Mouse (Mus musculus): ENCODE measurements at regions not wholly inside any gene's neighbourhood (a gene's known extent, or its start where the extent isn't known, plus 50 kb on each side); places are given as distances from the start of the nearest gene placed in this dataset.

DNA sequence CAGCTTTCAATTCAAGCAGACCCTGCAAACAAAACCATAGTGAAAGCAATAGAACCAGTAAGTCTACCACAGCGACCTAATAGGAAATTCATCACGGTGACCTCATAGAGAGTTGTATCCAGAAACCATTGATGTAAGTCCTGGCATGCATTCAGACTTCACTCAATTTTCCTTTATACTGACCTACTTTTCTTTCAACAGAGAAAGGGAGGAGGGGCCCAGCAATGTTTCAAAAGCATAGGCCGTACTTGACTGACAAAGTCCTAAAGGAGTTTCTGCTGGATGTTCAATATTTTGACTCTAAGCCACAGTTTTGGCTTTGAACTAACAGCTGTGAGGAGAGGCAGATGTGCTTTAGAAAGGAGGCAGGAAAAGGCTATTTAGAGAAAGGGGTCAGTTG, 88.4 kb downstream of the AI593442 start:
- H3K4me3 ChIP-seq = no peak overlapping the region
- 73% methylated on average over 3 of the region's 3 CpGs for WGBS
- H3K27ac ChIP-seq (replicated peaks) = no peak overlapping the region
- no peak for ATAC-seq (ENCODE audit: low read depth)
- no peaks in the 10 kb centered on the region for H3K36me3 ChIP-seq
- no peaks in the 10 kb centered on the region for H3K27me3 ChIP-seq
- H3K4me1 ChIP-seq (replicated peaks) = no peaks in the 10 kb centered on the region
- H3K9me3 ChIP-seq = no peaks in the 10 kb centered on the region
- no peak overlapping the region for H3K4me2 ChIP-seq
- H3K9ac ChIP-seq = no peak overlapping the region

DNA sequence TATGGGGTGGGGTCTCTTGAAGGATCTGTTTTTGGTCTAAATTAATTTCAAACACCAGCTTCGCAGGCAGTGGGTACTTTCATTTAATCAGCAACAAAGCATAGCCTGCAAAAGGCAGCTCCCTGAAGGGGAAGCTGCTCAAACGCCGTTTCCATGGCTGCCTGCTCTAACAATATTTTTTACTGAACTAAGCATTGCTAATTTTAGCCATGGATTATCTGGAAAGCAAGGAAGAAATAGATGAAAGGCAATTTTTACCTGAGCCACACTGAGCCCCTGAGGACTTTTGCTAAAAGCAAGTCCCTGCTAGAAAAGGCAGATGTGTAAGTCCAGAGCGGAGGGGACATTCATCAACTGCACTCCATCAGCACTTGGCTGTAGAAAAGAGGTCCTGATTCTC, 105.5 kb downstream of the AI593442 start:
- H3K9ac ChIP-seq = no peak overlapping the region
- H3K4me2 ChIP-seq = no peak overlapping the region
- no peak overlapping the region for H3K27ac ChIP-seq (replicated peaks)
- H3K27me3 ChIP-seq = no peaks in the 10 kb centered on the region
- no peak overlapping the region for H3K4me3 ChIP-seq
- no peak for ATAC-seq (ENCODE audit: low read depth)
- no peaks in the 10 kb centered on the region for H3K9me3 ChIP-seq
- no peaks in the 10 kb centered on the region for H3K36me3 ChIP-seq
- WGBS = 70% methylated on average over 4 of the region's 4 CpGs
- no peaks in the 10 kb centered on the region for H3K4me1 ChIP-seq (replicated peaks)

DNA sequence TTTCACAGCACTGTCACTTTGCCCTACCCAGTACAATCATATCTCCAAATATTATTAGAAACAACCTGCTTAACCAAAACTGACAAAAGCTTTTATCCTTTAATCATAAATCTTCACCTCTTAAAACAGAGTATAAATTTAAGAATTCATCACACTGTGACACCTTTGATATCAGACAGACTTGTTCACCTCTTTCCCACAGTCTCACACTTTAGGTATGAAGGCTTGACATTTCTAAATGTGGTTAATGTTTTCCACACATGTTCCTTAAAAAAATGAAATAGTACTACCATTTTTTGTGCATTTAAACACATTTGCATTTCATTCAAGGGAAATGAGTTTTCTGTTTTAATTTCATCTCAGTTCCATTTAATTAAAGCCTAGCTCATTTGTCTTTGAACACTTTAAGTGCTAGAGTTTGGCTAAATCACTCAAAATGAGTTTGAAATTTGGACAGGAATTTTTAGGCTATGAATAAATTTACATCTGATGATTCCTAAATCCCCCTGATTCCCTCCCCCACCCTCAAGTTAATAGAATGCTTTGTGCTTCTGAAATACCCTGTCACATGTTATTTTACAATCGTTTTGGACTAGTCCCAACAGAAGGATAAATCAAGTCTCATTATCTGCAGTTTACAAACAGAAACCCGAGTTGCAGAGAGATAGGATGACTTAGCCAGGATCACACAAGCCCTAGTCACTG, 127.9 kb downstream of the AI593442 start:
- no peak for ATAC-seq (ENCODE audit: low read depth)
- Histone ChIP-seq H3K9me3 (no peaks in the 10 kb centered on the region), H3K36me3 (no peaks in the 10 kb centered on the region), H3K9ac (no peak overlapping the region), H3K4me1 (replicated peaks) (no peaks in the 10 kb centered on the region), H3K4me2 (no peak overlapping the region), H3K27ac (replicated peaks) (no peak overlapping the region), H3K27me3 (no peaks in the 10 kb centered on the region), H3K4me3 (no peak overlapping the region)
- WGBS = 38% methylated on average over 2 of the region's 2 CpGs

- no peak for ATAC-seq (ENCODE audit: low read depth)
- Histone ChIP-seq H3K4me3 (no peak overlapping the region), H3K4me1 (replicated peaks) (no peaks in the 10 kb centered on the region), H3K9me3 (no peaks in the 10 kb centered on the region), H3K27ac (replicated peaks) (no peak overlapping the region), H3K36me3 (no peaks in the 10 kb centered on the region), H3K27me3 (no peaks in the 10 kb centered on the region), H3K4me2 (no peak overlapping the region), H3K9ac (no peak overlapping the region)
- WGBS = 81% methylated on average over 2 of the region's 2 CpGs
Observed at GRCm38 (mm10) chr9:52546071-52546470, 133.5 kb downstream of the AI593442 start.

DNA sequence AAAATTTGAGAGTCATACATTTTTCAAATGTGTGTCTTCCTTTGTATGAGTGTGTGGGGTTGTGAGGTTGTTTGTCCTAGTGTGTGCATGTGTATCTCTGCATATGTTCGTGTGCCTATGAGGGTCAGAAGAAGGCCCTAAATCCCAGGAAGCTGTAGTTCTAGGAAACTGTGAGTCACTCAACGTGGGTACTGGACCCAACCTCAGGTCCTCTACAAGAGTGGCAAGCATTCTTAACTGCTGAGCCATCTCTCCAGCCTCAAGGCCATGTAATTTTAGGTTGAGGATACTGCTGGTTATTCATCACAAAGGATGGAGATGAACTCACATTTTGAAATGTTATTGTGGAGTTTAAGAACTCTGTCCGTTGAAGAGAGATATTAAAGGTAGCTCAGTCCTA, 140.5 kb downstream of the AI593442 start:
- Histone ChIP-seq H3K36me3 (no peaks in the 10 kb centered on the region), H3K27me3 (no peaks in the 10 kb centered on the region), H3K4me1 (replicated peaks) (no peaks in the 10 kb centered on the region), H3K9me3 (no peaks in the 10 kb centered on the region), H3K9ac (no peak overlapping the region), H3K4me3 (no peak overlapping the region), H3K4me2 (no peak overlapping the region), H3K27ac (replicated peaks) (no peak overlapping the region)
- no peak for ATAC-seq (ENCODE audit: low read depth)
- WGBS = 81% methylated on average over 3 of the region's 3 CpGs

GRCm38 (mm10) chr9:52529444-52529915, 150.1 kb downstream of the AI593442 start:
- Histone ChIP-seq H3K4me1 (replicated peaks) (no peaks in the 10 kb centered on the region), H3K9me3 (no peaks in the 10 kb centered on the region), H3K4me2 (no peak overlapping the region), H3K27me3 (no peaks in the 10 kb centered on the region), H3K27ac (replicated peaks) (no peak overlapping the region), H3K36me3 (no peaks in the 10 kb centered on the region), H3K4me3 (no peak overlapping the region), H3K9ac (no peak overlapping the region)
- ATAC-seq (ENCODE audit: low read depth) = no peak
- WGBS = 81% methylated on average over 6 of the region's 6 CpGs

DNA sequence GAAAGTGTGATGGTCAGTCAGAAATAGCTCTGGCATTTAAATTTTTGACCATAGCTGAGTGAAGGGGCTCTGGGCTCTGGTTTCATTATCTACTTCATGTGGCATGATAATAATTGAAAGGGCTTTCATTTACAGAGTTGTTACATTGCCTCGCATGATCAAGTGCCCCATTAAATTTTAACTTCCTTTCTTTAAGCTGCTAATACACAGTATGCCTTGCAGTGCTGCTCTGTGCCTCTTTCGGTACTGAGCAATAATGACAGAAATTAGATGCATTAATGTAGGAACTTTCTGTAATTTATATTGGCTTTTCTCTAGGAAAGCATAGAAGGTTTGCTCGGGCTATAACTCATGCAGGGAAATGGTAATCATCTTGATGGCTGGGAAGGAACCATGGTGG, 179.1 kb downstream of the AI593442 start:
- Histone ChIP-seq H3K36me3 (no peaks in the 10 kb centered on the region), H3K4me1 (replicated peaks) (peaks cover 7% of the 10 kb centered on the region), H3K27ac (replicated peaks) (peak overlapping the region; percentile 23; the same call in 1 of the 2 replicates), H3K27me3 (no peaks in the 10 kb centered on the region), H3K9ac (no peak overlapping the region), H3K9me3 (no peaks in the 10 kb centered on the region), H3K4me2 (no peak overlapping the region), H3K4me3 (no peak overlapping the region)
- WGBS = 52% methylated on average over 3 of the region's 3 CpGs
- peak; percentile 61; the same call in 1 of the 2 replicates for ATAC-seq (ENCODE audit: low read depth)

DNA sequence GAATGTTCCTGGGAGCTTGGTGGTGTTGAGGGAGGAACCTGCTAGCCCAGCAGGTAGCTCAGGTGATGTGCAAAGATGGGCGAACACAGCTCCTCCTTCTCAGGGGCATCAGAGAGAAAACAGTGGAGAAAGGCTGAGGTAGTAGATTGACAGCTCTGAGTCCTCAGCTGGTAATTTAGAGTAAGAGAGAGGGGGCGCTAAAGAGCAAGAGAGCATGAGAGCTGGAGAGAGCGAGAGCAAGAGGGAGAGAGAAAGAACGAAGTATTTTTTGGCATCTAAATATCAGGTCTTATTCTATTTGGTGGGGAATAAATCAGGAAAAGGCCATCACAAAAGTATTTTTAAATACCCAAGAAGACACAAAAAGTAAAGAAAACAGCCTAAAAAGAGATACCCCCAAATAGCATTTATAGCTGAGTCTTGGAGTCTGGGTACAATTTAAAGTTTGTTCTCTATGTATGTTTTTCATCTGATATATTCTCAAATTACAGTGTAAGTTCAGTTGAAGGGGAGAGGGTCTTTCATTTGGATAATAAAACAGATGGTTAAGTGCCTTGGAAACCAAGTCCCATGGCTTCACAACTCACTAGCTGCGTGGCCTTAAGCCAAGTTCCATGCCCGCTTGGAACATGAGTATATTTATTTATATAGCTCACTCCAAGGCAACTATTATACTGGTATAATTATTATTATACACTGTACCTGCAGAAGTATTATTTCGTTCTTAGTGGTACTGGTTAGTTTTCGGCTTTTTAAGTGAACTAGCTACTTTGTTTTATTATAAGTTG, 183.9 kb downstream of the AI593442 start:
- 52% methylated on average over 8 of the region's 8 CpGs for WGBS

DNA sequence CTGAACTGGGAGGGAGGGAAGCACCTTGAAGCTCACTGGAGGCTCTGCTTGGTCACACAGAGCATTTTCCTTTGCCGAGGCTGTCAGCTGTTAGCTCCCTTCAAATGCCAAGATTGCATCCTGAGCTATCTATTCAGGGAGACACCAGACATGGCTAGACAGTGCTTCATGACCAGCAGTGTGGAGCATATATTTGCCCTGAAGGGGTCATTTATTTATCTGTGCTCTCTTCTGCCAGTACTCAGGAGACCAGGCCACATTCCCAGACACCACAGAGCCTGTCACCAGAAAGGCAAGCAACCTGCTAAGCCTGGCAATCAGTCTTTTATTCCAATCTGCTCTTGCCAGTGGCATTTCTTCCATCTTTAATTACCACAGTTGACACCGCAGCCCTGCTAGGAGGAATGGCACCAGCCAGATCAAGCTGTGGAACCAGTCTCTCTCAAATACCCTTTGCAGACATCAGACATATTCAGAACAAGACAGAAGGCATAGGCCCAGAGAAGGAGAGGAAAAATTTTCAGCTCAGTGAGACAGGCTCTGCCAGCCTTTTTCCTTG, 186.6 kb downstream of the AI593442 start:
- Histone ChIP-seq H3K27ac (replicated peaks) (peak overlapping the region; percentile 15), H3K36me3 (no peaks in the 10 kb centered on the region), H3K27me3 (no peaks in the 10 kb centered on the region), H3K4me3 (no peak overlapping the region), H3K9me3 (no peaks in the 10 kb centered on the region), H3K4me2 (no peak overlapping the region), H3K9ac (no peak overlapping the region), H3K4me1 (replicated peaks) (peaks cover 11% of the 10 kb centered on the region)
- ATAC-seq (ENCODE audit: low read depth) = peak; percentile 65; the same call in 1 of the 2 replicates
- 36% methylated on average over 2 of the region's 2 CpGs for WGBS

More for the DNA sequence above, 183.9 kb downstream of the AI593442 start:
- Histone ChIP-seq H3K9me3 (no peaks in the 10 kb centered on the region), H3K36me3 (no peaks in the 10 kb centered on the region), H3K4me1 (replicated peaks) (peaks cover 16% of the 10 kb centered on the region), H3K27me3 (no peaks in the 10 kb centered on the region), H3K4me2 (no peak overlapping the region), H3K4me3 (no peak overlapping the region), H3K9ac (no peak overlapping the region), H3K27ac (replicated peaks) (no peak overlapping the region)
- ATAC-seq (ENCODE audit: low read depth) = no peak

DNA sequence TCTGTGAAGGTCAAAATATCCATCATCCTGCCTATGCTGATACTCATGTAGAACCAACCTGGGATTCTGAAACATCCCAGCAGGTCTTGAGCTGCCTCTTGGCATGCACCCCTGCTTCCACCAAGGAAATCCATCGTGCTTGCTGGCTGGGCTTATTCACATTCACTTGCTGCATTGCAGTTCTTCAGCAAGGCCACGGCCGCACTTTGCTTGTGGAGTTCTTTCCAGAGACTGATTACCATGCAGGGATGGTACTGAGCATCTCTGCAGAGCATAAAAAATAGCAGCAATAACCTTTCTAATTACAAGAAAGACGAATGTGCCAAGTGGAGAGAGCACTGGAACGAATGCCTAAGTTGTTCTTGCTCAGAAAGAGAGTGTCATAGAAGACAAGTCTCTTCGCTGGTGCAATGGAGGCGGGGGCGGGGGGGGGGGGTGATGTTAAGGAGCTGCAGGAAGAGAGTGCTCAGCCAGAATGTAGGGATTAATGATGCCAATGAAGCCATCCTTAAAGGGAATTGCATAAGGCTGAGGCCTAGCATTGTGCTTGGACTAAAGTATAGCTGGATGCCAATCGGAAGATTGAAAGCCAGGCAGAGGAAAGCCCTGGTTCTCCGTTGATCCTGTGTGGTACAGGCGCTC, 205.9 kb downstream of the AI593442 start:
- no peak overlapping the region for H3K4me3 ChIP-seq
- H3K4me2 ChIP-seq = no peak overlapping the region
- H3K9ac ChIP-seq = no peak overlapping the region
- 66% methylated on average over 11 of the region's 11 CpGs for WGBS
- H3K9me3 ChIP-seq = no peaks in the 10 kb centered on the region
- H3K27me3 ChIP-seq = no peaks in the 10 kb centered on the region
- peak overlapping the region; percentile 61 for H3K27ac ChIP-seq (replicated peaks)
- peaks cover 14% of the 10 kb centered on the region for H3K4me1 ChIP-seq (replicated peaks)
- H3K36me3 ChIP-seq = no peaks in the 10 kb centered on the region
- peak; percentile 65; the same call in 1 of the 2 replicates for ATAC-seq (ENCODE audit: low read depth)

- no peak overlapping the region for H3K4me3 ChIP-seq
- H3K4me2 ChIP-seq = no peak overlapping the region
- no peaks in the 10 kb centered on the region for H3K9me3 ChIP-seq
- ATAC-seq (ENCODE audit: low read depth) = no peak
- 64% methylated on average over 8 of the region's 8 CpGs for WGBS
- no peak overlapping the region for H3K9ac ChIP-seq
- peak overlapping the region; percentile 61 for H3K27ac ChIP-seq (replicated peaks)
- H3K36me3 ChIP-seq = no peaks in the 10 kb centered on the region
- H3K4me1 ChIP-seq (replicated peaks) = peaks cover 14% of the 10 kb centered on the region
- H3K27me3 ChIP-seq = no peaks in the 10 kb centered on the region
Observed at GRCm38 (mm10) chr9:52472859-52473258, 206.7 kb downstream of the AI593442 start.

GRCm38 (mm10) chr9:52458518-52458917, 221.1 kb downstream of the AI593442 start:
- no peak overlapping the region for H3K4me2 ChIP-seq
- no peak overlapping the region for H3K9ac ChIP-seq
- 82% methylated on average over 2 of the region's 2 CpGs for WGBS

More at GRCm38 (mm10) chr9:52458518-52458917, 221.1 kb downstream of the AI593442 start:
- Histone ChIP-seq H3K36me3 (no peaks in the 10 kb centered on the region), H3K9me3 (no peaks in the 10 kb centered on the region), H3K4me3 (no peak overlapping the region), H3K27ac (replicated peaks) (no peak overlapping the region), H3K4me1 (replicated peaks) (no peaks in the 10 kb centered on the region), H3K27me3 (no peaks in the 10 kb centered on the region)
- no peak for ATAC-seq (ENCODE audit: low read depth)
